Mouse (Mus musculus) layer of hippocampus, adult 8-10 months (tissue): ENCODE data around the gene Ptprn2. TPM values are rescaled to one million over a fixed set of nuclear protein-coding genes. Genes with fewer than 3 reads are reported as not detected.

Experiments
- DNase-seq, 2 experiments: peaks; one replicate each; pipeline ENCODE4 v3.0.0; 2022; ENCODE audit warnings: low spot score in 2 of 2
- total RNA-seq, 4 experiments: library from RNA; stranded (reverse); gene quantifications; 2 replicates each; pipeline ENCODE4 v1.2.4; 2022

Ptprn2 gene
- total RNA-seq, 4 experiments from 2014 or later: 279 to 314 (median 303) TPM

DNA sequence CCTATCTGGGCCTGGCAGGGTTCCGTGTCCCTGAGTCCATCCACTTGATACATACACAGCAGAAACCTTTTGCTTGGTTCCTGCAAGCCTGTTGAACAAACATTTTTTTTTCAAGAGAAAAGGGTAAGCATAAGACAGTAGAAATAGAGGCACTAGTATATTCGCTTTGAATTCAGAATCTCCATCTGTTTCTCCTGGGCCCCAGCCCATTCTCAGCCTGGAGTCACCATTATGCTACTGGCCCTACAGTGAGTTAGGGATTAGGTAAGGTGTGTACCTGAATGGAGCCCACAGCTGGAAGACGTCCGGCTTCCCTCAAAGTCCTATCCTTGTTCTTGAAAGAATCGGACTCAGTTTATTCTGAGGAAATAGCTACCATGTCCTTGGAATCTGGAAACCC is 104.6 kb downstream of the Ptprn2 start:
- DNase-seq: no peak

GRCm38 (mm10) chr12:116594457-116594856 is 108.9 kb downstream of the Ptprn2 start:
- no peak for DNase-seq

DNA sequence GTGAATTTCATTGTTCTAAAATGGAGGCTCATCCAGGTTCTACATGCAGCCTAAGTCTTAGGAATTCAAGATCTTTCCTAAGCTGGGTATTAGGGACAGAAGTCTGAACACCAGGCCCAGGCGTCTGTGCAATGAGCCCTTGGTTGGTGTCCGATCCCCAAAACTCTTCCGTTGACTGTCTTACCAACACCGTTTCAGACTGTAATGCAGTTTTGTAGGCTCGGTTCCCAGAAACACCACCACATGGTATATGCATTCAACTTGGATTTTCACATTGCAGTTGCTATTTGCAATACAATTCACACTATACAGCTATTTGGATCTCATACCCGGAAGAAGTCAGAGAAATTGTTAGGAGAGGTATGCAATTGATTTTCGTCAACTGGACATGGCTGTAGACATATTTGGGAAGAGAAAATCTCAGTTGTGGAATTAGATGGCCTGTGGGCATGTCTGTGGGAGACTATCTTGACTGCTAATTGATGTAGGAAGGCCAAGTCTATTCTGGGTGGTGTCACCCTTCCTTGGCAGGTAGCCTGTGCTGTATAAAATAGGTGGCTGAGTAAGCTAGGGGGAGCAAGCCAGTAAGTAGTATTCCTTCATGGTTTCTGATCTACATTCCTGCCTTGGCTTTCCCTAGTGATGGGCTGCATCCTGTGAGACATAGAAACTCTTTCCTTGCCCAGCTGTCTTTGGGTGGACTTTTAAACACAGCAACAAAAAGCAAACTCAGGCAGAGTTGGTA is 109.5 kb downstream of the Ptprn2 start:
- DNase-seq: no peak

- DNase-seq: no peak
Observed at GRCm38 (mm10) chr12:116595727-116596126, 110.2 kb downstream of the Ptprn2 start.

GRCm38 (mm10) chr12:116596993-116597392 is 111.5 kb downstream of the Ptprn2 start:
- no peak for DNase-seq

DNA sequence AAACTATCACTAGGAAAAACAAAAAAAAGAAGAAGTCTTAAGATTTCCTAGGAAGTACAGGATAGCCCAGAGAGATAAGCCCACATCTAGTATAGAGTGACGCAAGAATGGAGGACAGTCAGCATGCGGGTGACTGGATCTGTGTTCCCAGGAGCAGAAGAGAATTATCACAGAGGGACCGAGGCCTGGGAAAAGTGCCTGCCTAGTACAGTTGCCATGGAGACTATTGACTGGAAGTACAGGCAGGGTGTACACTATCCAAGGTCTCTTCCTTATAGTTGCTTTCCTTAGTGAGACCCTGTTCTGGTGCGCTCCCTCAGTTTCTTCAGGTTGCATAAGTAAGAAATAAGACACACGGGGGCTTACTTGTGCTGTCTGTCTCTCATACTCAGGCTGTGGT is 112.2 kb downstream of the Ptprn2 start:
- no peak for DNase-seq

DNA sequence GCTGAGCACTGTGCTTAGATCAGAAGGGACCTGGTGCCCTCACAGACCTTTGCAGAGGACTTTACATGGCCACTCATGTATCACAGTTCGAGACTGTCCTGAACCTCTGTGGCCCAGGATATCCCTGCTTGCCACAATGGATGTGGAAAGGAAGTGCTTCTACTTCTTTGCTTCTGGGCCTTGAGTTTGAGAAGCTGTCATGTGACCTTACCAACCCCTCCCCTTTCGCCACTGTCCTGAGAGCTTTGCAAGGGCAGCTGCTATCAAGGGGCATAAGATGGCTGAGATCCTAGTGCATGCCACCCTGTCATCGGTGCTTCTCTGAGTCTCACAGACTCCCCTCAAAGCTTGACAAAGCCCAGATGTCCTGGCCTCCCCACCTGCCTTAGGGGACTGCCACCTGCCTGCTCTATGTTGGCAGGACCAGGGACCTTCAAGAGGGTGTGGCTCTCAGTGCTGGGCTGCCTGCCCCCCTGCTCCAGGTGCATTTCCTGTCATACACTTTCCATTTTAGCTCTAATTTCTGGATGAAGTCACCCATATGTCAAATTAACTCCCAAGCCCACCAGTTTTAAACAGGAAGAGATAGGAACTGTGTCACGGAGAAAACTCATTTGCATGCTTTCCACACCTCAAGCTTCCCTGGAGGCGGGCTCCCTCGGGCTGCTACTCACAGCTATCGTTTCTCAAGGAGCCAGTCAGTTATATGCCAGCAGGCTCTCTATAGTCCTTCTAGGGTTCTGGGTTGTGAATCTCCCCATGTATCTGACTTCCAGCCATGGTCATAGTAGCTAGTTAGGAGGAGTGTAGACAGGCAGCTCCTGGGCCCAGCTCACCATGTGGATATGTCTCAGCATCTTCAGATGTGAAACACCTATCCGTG is 112.8 kb downstream of the Ptprn2 start:
- DNase-seq: no peak

- peak; percentile 66 to 70 for DNase-seq
Observed at GRCm38 (mm10) chr12:116599537-116599936, 114.0 kb downstream of the Ptprn2 start.

DNA sequence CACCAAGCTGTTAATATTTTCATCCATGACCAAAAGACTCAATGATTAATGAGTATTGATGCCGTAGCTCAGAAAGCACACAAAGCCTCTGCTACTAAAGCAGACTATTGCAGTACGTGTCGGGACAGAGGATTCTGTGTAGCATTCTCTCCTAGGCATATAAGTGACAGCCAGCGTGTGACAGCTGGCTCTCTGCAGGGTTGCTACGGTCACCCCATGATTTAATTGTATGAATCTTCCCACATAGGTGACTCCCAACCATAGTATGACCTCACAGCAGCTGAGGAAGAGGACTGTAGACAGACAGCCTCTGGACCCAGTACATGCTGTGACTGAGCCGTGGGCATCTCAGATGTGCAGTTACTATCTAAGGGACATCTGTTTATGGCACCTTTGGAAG is 114.5 kb downstream of the Ptprn2 start:
- DNase-seq: no peak

DNA sequence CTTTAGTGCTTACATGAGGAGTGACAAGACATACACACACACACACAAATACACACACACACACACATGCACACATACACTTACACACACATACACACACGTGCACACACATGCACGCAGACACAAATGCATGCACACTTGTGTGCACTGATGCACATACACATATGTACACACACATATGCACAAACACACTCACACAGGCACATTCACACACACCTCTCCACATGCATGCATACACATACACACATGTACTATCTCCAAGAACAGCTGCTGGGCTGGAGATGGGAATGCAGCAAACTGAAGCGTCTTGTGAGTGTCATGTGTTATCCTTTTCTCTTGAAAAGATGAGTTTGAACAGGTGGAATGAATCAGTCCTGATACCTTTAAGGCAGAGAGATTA is 115.9 kb downstream of the Ptprn2 start:
- DNase-seq: no peak

DNA sequence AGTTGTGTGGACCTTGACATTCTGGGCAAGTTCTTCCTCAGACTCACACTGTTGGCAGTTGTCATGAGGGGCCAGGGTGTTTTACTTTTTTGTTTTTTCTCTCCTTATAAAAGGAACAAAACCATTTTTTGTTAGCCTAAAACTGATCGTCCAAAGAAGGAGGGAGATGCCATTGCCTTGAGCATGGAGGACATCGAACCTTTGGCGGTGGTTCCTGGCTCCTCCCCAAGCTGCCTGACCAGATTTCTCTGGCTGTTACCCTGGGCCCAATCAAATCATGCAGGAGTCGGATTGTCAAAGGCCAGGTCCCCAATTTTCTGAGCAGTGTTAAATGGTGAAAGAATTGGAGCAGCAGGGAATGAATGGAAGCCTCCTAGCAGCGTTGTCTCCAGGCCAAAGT is 116.4 kb downstream of the Ptprn2 start:
- DNase-seq: no peak

DNA sequence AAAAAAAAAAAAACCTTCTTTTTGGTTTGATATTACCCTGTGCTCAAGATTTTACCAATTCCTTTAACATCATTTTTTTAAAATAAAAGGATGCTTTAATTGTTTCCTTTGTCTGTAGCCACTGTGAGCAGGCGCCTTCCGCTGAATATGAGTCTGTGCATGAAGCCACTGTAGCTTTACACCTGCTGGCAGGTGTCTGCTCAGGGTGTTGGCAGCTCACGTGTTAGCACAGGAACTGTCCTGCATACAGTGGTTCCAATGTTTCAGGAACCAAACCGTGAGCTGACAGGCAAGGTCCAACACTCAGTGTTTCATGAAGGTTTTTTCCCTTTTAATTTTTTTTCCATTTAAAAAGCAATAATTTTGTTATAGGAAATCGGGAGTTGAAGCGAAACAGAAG is 123.1 kb downstream of the Ptprn2 start:
- no peak for DNase-seq

DNA sequence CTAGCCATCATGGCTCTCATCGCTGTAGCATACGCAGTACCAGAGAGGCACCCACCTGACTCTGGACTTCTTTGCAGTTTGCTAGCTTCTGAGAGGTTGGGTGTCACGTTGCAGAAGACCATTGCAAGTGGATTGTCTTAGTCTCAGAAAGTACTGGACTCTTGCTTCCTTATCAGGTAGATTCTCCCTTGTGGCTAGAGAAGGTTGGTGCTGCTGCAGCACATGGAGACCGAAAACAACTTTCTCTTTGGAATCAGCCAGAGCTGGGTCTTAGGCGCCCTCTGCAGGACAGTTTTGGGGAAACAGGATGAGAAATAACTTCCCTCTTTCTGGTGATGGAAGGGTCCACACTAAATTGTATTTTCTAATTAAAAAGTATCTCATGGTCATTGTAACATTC is 134.3 kb downstream of the Ptprn2 start:
- peak; percentile 55 to 84 for DNase-seq

- DNase-seq: no peak
Observed at GRCm38 (mm10) chr12:116620299-116620698, 134.8 kb downstream of the Ptprn2 start.

- DNase-seq: no peak
Observed at GRCm38 (mm10) chr12:116621325-116622040, 136.0 kb downstream of the Ptprn2 start.

DNA sequence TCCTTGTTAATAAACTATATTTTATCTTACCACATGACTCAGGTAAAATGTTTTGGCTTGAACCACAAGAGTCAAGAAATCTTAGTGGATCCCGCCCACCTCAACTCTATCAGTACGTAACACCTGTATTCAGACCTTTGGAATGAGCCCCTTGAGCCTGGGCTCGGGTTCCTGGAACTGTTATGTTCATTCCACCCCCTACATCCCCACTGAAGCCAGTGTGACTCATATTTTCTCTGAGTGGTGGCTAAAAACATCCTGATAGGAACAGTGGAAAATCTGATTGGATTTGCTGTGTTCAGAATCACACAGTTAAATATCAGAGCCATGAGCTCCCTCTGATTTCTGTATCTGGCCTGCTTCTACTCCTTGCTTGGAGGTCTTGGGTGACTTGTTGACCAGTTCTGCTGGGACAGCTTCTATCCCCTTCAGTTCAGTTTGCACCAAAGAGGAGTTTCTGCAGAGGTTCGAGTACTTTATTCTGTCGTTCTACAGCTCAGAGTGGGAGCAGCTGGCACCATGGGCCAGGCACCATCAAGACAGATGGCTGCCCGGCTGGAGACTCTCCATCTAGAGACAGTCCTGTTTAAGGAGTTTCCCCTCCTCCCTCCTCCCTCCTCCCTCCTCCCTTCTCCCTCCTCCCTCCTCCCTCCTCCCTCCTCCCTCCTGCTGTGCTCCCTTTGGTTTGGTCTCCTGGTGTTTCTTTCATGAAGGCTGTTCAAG is 137.3 kb downstream of the Ptprn2 start:
- peak; percentile 76 to 88 for DNase-seq

- DNase-seq: peak in 1 of 2 experiments; percentile 67
Observed at GRCm38 (mm10) chr12:116625391-116626281, 140.1 kb downstream of the Ptprn2 start.

GRCm38 (mm10) chr12:116628992-116629391 is 143.5 kb downstream of the Ptprn2 start:
- DNase-seq: no peak

GRCm38 (mm10) chr12:116637498-116637897 is 152.0 kb downstream of the Ptprn2 start:
- no peak for DNase-seq

GRCm38 (mm10) chr12:116640871-116641270 is 155.4 kb downstream of the Ptprn2 start:
- DNase-seq: no peak
